Mouse (Mus musculus) liver, embryonic 15.5 days (tissue): Measurements from ENCODE around the gene Lrmda. TPM values are rescaled to one million over a fixed set of nuclear protein-coding genes. Genes with fewer than 3 reads are reported as not detected.

Source experiments
- ATAC-seq: fragments of 200-750 bp; cut with Nextera tagmentation; 2 replicates; pipeline ENCODE4 v1.8.0; 2017; ENCODE audit warnings: moderate number of reproducible peaks, mild to moderate bottlenecking, moderate library complexity; ENCODE audit not compliant: insufficient read depth
- H3K27ac ChIP-seq: fragments of 300-500 bp; sonication (generic); replicated peaks from 2 replicates; pipeline ENCODE4 v1.5.1; 2015; ENCODE audit warnings: mild to moderate bottlenecking, inconsistent platforms
- H3K27me3 ChIP-seq: fragments of 300-500 bp; sonication (generic); 2 replicates; pipeline ENCODE4 v1.6.1; 2015; ENCODE audit warnings: mild to moderate bottlenecking, inconsistent platforms
- H3K36me3 ChIP-seq: fragments of 300-500 bp; sonication (generic); replicated peaks from 2 replicates; pipeline ENCODE4 v1.6.1; 2015; ENCODE audit warnings: moderate library complexity, mild to moderate bottlenecking, inconsistent platforms
- H3K4me1 ChIP-seq: fragments of 300-500 bp; sonication (generic); replicated peaks from 2 replicates; pipeline ENCODE4 v1.6.1; 2015; ENCODE audit warnings: inconsistent platforms
- H3K4me2 ChIP-seq: fragments of 300-500 bp; sonication (generic); 2 replicates; pipeline ENCODE4 v1.6.1; 2015; ENCODE audit warnings: moderate library complexity, mild to moderate bottlenecking, inconsistent platforms
- H3K4me3 ChIP-seq: fragments of 300-500 bp; sonication (generic); replicated peaks from 2 replicates; pipeline ENCODE4 v1.5.1; 2015; ENCODE audit warnings: mild to moderate bottlenecking, inconsistent platforms
- H3K9ac ChIP-seq: fragments of 300-500 bp; sonication (generic); 2 replicates; pipeline ENCODE4 v1.6.1; 2015; ENCODE audit warnings: moderate library complexity, mild to moderate bottlenecking, inconsistent platforms
- H3K9me3 ChIP-seq: fragments of 300-500 bp; sonication (generic); replicated peaks from 2 replicates; pipeline ENCODE4 v1.6.1; 2016; ENCODE audit warnings: inconsistent platforms
- WGBS: fragments of 180-500 bp; shearing (Covaris S2); methylation state at CpG from one replicate; pipeline ENCODE4 v1.1.7; 2015; ENCODE audit warnings: mixed read lengths; ENCODE audit not compliant: insufficient replicate concordance; 5-methylcytosine and 5-hydroxymethylcytosine counted together
- polyA plus RNA-seq: library from polyadenylated mRNA; unstranded; fragments of >200 nt; fragmentation: Nextera tagmentation; extraction: Ambion mirVana; gene quantifications from 2 replicates; pipeline ENCODE4 v1.2.1, GENCODE M21; 2015

Gene Lrmda
- polyA plus RNA-seq, 1 experiment from 2014 or later, result 0.13 TPM

GRCm38 (mm10) chr14:22721845-22722244 is 702.3 kb downstream of the Lrmda start:
- ATAC-seq, result no peak

GRCm38 (mm10) chr14:22727548-22727947 is 708.0 kb downstream of the Lrmda start:
- Histone ChIP-seq H3K27ac (no peak overlapping the region), H3K4me2 (no peak overlapping the region), H3K4me1 (no peaks in the 10 kb centered on the region), H3K27me3 (no peaks in the 10 kb centered on the region), H3K36me3 (no peaks in the 10 kb centered on the region), H3K9me3 (no peaks in the 10 kb centered on the region), H3K9ac (no peak overlapping the region), H3K4me3 (no peak overlapping the region)
- ATAC-seq, result no peak
- 30% methylated on average over 2 of the region's 2 CpGs for WGBS

More at GRCm38 (mm10) chr14:22721845-22722244, 702.3 kb downstream of the Lrmda start:
- H3K36me3 ChIP-seq, result no peaks in the 10 kb centered on the region
- H3K4me3 ChIP-seq, result no peak overlapping the region
- H3K4me2 ChIP-seq, result no peak overlapping the region
- 58% methylated on average over 5 of the region's 5 CpGs for WGBS
- H3K27ac ChIP-seq, result no peak overlapping the region
- no peaks in the 10 kb centered on the region for H3K4me1 ChIP-seq
- no peaks in the 10 kb centered on the region for H3K9me3 ChIP-seq
- no peaks in the 10 kb centered on the region for H3K27me3 ChIP-seq
- no peak overlapping the region for H3K9ac ChIP-seq

- no peaks in the 10 kb centered on the region for H3K9me3 ChIP-seq
- whole genome bisulfite sequencing, result 72% methylated on average over 8 of the region's 8 CpGs
- no peak overlapping the region for H3K4me3 ChIP-seq
- no peak overlapping the region for H3K27ac ChIP-seq
- no peak overlapping the region for H3K4me2 ChIP-seq
- H3K9ac ChIP-seq, result no peak overlapping the region
- no peak for ATAC-seq
- no peaks in the 10 kb centered on the region for H3K36me3 ChIP-seq
- H3K4me1 ChIP-seq, result no peaks in the 10 kb centered on the region
- no peaks in the 10 kb centered on the region for H3K27me3 ChIP-seq
Observed at GRCm38 (mm10) chr14:22728611-22729223, 709.2 kb downstream of the Lrmda start.

- no peaks in the 10 kb centered on the region for H3K9me3 ChIP-seq
- no peak overlapping the region for H3K4me2 ChIP-seq
- H3K4me1 ChIP-seq, result no peaks in the 10 kb centered on the region
- H3K27ac ChIP-seq, result no peak overlapping the region
- H3K4me3 ChIP-seq, result no peak overlapping the region
- no peak for ATAC-seq
- H3K9ac ChIP-seq, result no peak overlapping the region
- H3K27me3 ChIP-seq, result no peaks in the 10 kb centered on the region
- 69% methylated on average over 11 of the region's 11 CpGs for WGBS
- H3K36me3 ChIP-seq, result no peaks in the 10 kb centered on the region
Observed at GRCm38 (mm10) chr14:22738603-22739002, 719.1 kb downstream of the Lrmda start.

- no peak for ATAC-seq
- Histone ChIP-seq H3K9ac (no peak overlapping the region), H3K27me3 (no peaks in the 10 kb centered on the region), H3K36me3 (no peaks in the 10 kb centered on the region), H3K4me3 (no peak overlapping the region), H3K27ac (no peak overlapping the region), H3K4me1 (no peaks in the 10 kb centered on the region), H3K9me3 (no peaks in the 10 kb centered on the region), H3K4me2 (no peak overlapping the region)
Observed at GRCm38 (mm10) chr14:22742527-22742926, 723.0 kb downstream of the Lrmda start.

- ATAC-seq, result no peak
- no peaks in the 10 kb centered on the region for H3K36me3 ChIP-seq
- H3K9me3 ChIP-seq, result no peaks in the 10 kb centered on the region
- no peak overlapping the region for H3K27ac ChIP-seq
- no peak overlapping the region for H3K4me2 ChIP-seq
- H3K27me3 ChIP-seq, result no peaks in the 10 kb centered on the region
- H3K9ac ChIP-seq, result no peak overlapping the region
- WGBS, result 14% methylated on average over 4 of the region's 4 CpGs
- H3K4me3 ChIP-seq, result no peak overlapping the region
- no peaks in the 10 kb centered on the region for H3K4me1 ChIP-seq
Observed at GRCm38 (mm10) chr14:22743264-22743663, 723.8 kb downstream of the Lrmda start.

- H3K9me3 ChIP-seq, result no peaks in the 10 kb centered on the region
- no peak overlapping the region for H3K27ac ChIP-seq
- no peaks in the 10 kb centered on the region for H3K36me3 ChIP-seq
- H3K27me3 ChIP-seq, result no peaks in the 10 kb centered on the region
- H3K4me2 ChIP-seq, result no peak overlapping the region
- no peaks in the 10 kb centered on the region for H3K4me1 ChIP-seq
- no peak overlapping the region for H3K9ac ChIP-seq
- H3K4me3 ChIP-seq, result no peak overlapping the region
- ATAC-seq, result no peak
- WGBS, result 53% methylated on average over 5 of the region's 5 CpGs
Observed at GRCm38 (mm10) chr14:22744701-22745100, 725.2 kb downstream of the Lrmda start.

- no peaks in the 10 kb centered on the region for H3K9me3 ChIP-seq
- WGBS, result 35% methylated on average over 1 of the region's 1 CpGs
- H3K27me3 ChIP-seq, result no peaks in the 10 kb centered on the region
- H3K4me1 ChIP-seq, result no peaks in the 10 kb centered on the region
- ATAC-seq, result no peak
- H3K27ac ChIP-seq, result no peak overlapping the region
- no peak overlapping the region for H3K4me2 ChIP-seq
- H3K4me3 ChIP-seq, result no peak overlapping the region
- no peaks in the 10 kb centered on the region for H3K36me3 ChIP-seq
- no peak overlapping the region for H3K9ac ChIP-seq
Observed at GRCm38 (mm10) chr14:22745263-22745881, 725.9 kb downstream of the Lrmda start.

GRCm38 (mm10) chr14:22745882-22746480 is 726.5 kb downstream of the Lrmda start:
- no peak overlapping the region for H3K27ac ChIP-seq

GRCm38 (mm10) chr14:22747816-22748215 is 728.3 kb downstream of the Lrmda start:
- no peaks in the 10 kb centered on the region for H3K9me3 ChIP-seq
- no peaks in the 10 kb centered on the region for H3K27me3 ChIP-seq
- H3K36me3 ChIP-seq, result no peaks in the 10 kb centered on the region
- 67% methylated on average over 5 of the region's 5 CpGs for WGBS
- no peak overlapping the region for H3K27ac ChIP-seq
- no peak overlapping the region for H3K4me3 ChIP-seq
- no peak for ATAC-seq
- H3K4me1 ChIP-seq, result no peaks in the 10 kb centered on the region
- H3K4me2 ChIP-seq, result no peak overlapping the region
- H3K9ac ChIP-seq, result no peak overlapping the region

More at GRCm38 (mm10) chr14:22745882-22746480, 726.5 kb downstream of the Lrmda start:
- H3K4me1 ChIP-seq, result no peaks in the 10 kb centered on the region
- no peak overlapping the region for H3K4me2 ChIP-seq
- 37% methylated on average over 5 of the region's 5 CpGs for WGBS
- no peaks in the 10 kb centered on the region for H3K27me3 ChIP-seq
- H3K9ac ChIP-seq, result no peak overlapping the region
- no peak overlapping the region for H3K4me3 ChIP-seq
- H3K9me3 ChIP-seq, result no peaks in the 10 kb centered on the region
- no peak for ATAC-seq
- no peaks in the 10 kb centered on the region for H3K36me3 ChIP-seq

- Histone ChIP-seq H3K4me1 (no peaks in the 10 kb centered on the region), H3K9ac (no peak overlapping the region), H3K27ac (no peak overlapping the region)
Observed at GRCm38 (mm10) chr14:22750409-22750808, 730.9 kb downstream of the Lrmda start.

More at GRCm38 (mm10) chr14:22750409-22750808, 730.9 kb downstream of the Lrmda start:
- no peak overlapping the region for H3K4me2 ChIP-seq
- ATAC-seq, result no peak
- no peaks in the 10 kb centered on the region for H3K9me3 ChIP-seq
- no peaks in the 10 kb centered on the region for H3K27me3 ChIP-seq
- no peak overlapping the region for H3K4me3 ChIP-seq
- no peaks in the 10 kb centered on the region for H3K36me3 ChIP-seq
